Mouse (Mus musculus) G1E (cell line): Measurements from ENCODE around the gene Cul3.

Source experiments
- CTCF ChIP-seq: IDR thresholded peaks from 2 replicates; pipeline ENCODE4 v1.5.1; 2012; ENCODE audit warnings: low read depth, low read length, inconsistent platforms, mixed read lengths
- GATA1 ChIP-seq: IDR thresholded peaks from 2 replicates; pipeline ENCODE4 v1.6.1; 2012; ENCODE audit warnings: borderline replicate concordance, low read length, inconsistent platforms, mixed read lengths
- GATA2 ChIP-seq: IDR thresholded peaks from 2 replicates; pipeline ENCODE4 v1.6.1; 2012; ENCODE audit warnings: low read depth, low read length, inconsistent platforms, borderline replicate concordance
- POLR2AphosphoS5 ChIP-seq: IDR thresholded peaks from 2 replicates; pipeline ENCODE4 v1.6.1; 2012; ENCODE audit warnings: low read depth, low read length, inconsistent platforms; ENCODE audit not compliant: insufficient replicate concordance
- TAL1 ChIP-seq: conservative IDR thresholded peaks from 2 replicates; pipeline ENCODE4 v1.6.1; 2012; ENCODE audit warnings: low read depth, low read length, inconsistent platforms, mixed read lengths

DNA sequence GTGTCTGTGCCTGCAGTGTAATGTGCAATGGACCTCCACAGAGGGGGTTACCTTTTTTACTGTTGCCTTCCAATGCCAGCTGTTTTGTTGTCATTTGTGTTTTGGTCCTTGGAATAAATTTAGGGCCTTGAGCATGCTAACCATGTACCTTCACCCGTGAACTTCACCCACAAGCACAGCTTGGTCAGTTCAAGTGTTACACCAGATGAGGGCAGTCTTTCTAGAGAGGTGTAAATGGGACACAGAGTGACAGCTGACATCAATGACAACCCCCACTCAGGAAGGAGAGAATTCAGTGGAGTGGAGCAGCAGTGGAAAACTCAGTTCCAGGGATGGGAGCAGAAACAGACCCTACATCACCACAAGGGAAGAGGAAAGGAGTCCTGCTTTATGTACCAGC, 109.7 kb downstream of the Cul3 start:
- TF ChIP-seq CTCF: no peak
- TF ChIP-seq GATA1: no peak
- TF ChIP-seq POLR2AphosphoS5: no peak
- no peak for TF ChIP-seq GATA2
- TF ChIP-seq TAL1: no peak
